In genomic region chr5:67025095-67025494, GRCm38 (mm10) we compare ENCODE assay signal across 15 mouse cellular contexts.
DNase-seq lines count a peak whose midpoint lies in the region; ATAC-seq lines count a peak whose summit lies in the region.
"Had no signal": no experiment of that assay in that cellular context is flagged by ENCODE, and none has a peak within 500 bp of the region (broad histone marks: within the 10 kb centered on the region; RNA-seq: fewer than 3 reads in every experiment).

No protein-coding gene starts in this region.

- ATAC-seq in limb, embryonic 15.5 days (ENCODE audit: insufficient number of reproducible peaks, low FRiP score, low TSS enrichment, low read depth) = 0 out of 2 replicates have a peak, but pooled peaks have one; percentile 27

- no peaks in the 10 kb centered on the region for H3K9me3 ChIP-seq in heart, embryonic 10.5 days
- no peaks in the 10 kb centered on the region for H3K9me3 ChIP-seq in limb, embryonic 15.5 days
- H3K9me3 ChIP-seq: forebrain, embryonic 10.5 days had no signal

- no peak overlapping the region for H3K4me2 ChIP-seq in limb, embryonic 15.5 days
- H3K4me2 ChIP-seq: hindbrain, embryonic 14.5 days had no signal

- 0 out of 2 replicates have a peak, but pooled peaks cover 6% of the 10 kb centered on the region for H3K4me1 ChIP-seq in heart, embryonic 10.5 days
- peaks cover 23% of the 10 kb centered on the region for H3K4me1 ChIP-seq in limb, embryonic 15.5 days

- peaks cover 13% of the 10 kb centered on the region; the same call in 1 of the 2 replicates for H3K27me3 ChIP-seq in heart, embryonic 10.5 days (ENCODE audit: insufficient read depth, poor library complexity, severe bottlenecking)
- no peaks in the 10 kb centered on the region for H3K27me3 ChIP-seq in limb, embryonic 15.5 days

- DNase-seq in heart, adult 11 months = peak; percentile 82
- no peak for DNase-seq in heart, embryonic 10.5 days (ENCODE audit: low spot score)
- peak; percentile 42 for DNase-seq in urinary bladder, postnatal 14 days (ENCODE audit: low spot score)
- no peak for DNase-seq in urinary bladder, postnatal 4 days (ENCODE audit: low spot score in 2 of 2)
- no peak for DNase-seq in spleen, postnatal 14 days (ENCODE audit: low spot score in 2 of 2)
- no peak for DNase-seq in gastrocnemius, postnatal 10 days
- DNase-seq in frontal cortex, postnatal 25 days (ENCODE audit: low spot score in 2 of 2) = no peak
- DNase-seq: adrenal gland, postnatal 25 days; embryo, embryonic 11 days; spleen, adult 18-20 months; thymus, postnatal 25 days had no signal

- 82% methylated on average over 8 of the region's 8 CpGs for WGBS in heart, embryonic 10.5 days
- WGBS in limb, embryonic 15.5 days = 71% methylated on average over 8 of the region's 8 CpGs

- no peak overlapping the region for H3K9ac ChIP-seq in limb, embryonic 15.5 days
- H3K9ac ChIP-seq: hindbrain, embryonic 14.5 days; liver, embryonic 14.5 days had no signal

- no peak overlapping the region for H3K4me3 ChIP-seq in heart, embryonic 10.5 days
- no peak overlapping the region for H3K4me3 ChIP-seq in limb, embryonic 15.5 days
- H3K4me3 ChIP-seq: forebrain, embryonic 10.5 days had no signal

- H3K36me3 ChIP-seq in heart, embryonic 10.5 days = 0 out of 2 replicates have a peak, but pooled peaks cover 8% of the 10 kb centered on the region
- H3K36me3 ChIP-seq in limb, embryonic 15.5 days = peaks cover 28% of the 10 kb centered on the region

- H3K27ac ChIP-seq in heart, embryonic 10.5 days = no peak overlapping the region
- peak overlapping the region; percentile 67; the same call in 1 of the 2 replicates for H3K27ac ChIP-seq in limb, embryonic 15.5 days
- H3K27ac ChIP-seq: forebrain, embryonic 10.5 days; hindbrain, embryonic 14.5 days; liver, embryonic 14.5 days had no signal

Comparison
In these comparisons a context has a peak if more than half of its experiments do, and no peak if none do; other contexts are left out.
1. DNase-seq: peak in heart, adult 11 months (single experiment) and urinary bladder, postnatal 14 days (single experiment); none in heart, embryonic 10.5 days (single experiment), urinary bladder, postnatal 4 days (0 of 2), spleen, postnatal 14 days (0 of 2), gastrocnemius, postnatal 10 days (single experiment) and frontal cortex, postnatal 25 days (0 of 2).